21 mouse cellular contexts compared by ENCODE assay signal in genomic region chr11:95245456-95245855, GRCm38 (mm10). TPM values are rescaled to one million over a fixed set of nuclear protein-coding genes. Genes with fewer than 3 reads are reported as not detected.
DNase-seq lines count a peak whose midpoint lies in the region; ATAC-seq lines count a peak whose summit lies in the region.
"Had no signal": no experiment of that assay in that cellular context is flagged by ENCODE, and none has a peak within 500 bp of the region (broad histone marks: within the 10 kb centered on the region; RNA-seq: fewer than 3 reads in every experiment).

No protein-coding gene starts in this region.

- DNase-seq in R1 (ENCODE audit: low read depth, low spot score) (peak; percentile 83), ZHBTc4 (ENCODE audit: low read depth, low spot score) (peak; percentile 60)
- no peak for DNase-seq in thymus, adult 18-20 months
- DNase-seq: adrenal gland, adult 2 months; adrenal gland, adult 8-10 months; adrenal gland, postnatal 10 days; adrenal gland, postnatal 14 days; adrenal gland, postnatal 25 days; adrenal gland, postnatal 36 days; B cell, adult 2 months; cerebellum, adult 11 months; cerebellum, adult 11-12 months; cerebellum, adult 18-20 months; cerebellum, adult 2 months; cerebellum, adult 8-10 months had no signal

- ATAC-seq in erythroblast, adult 5-6 weeks (replicated peaks; ENCODE audit: low FRiP score, poor library complexity, severe bottlenecking), result no peak
- ATAC-seq: activated CD4-positive, CD25-positive, alpha-beta regulatory T cell, adult 4 months; CD4-positive, CD25-positive, alpha-beta regulatory T cell, adult 4 months; Patski had no signal

RNA-seq across cellular contexts. Expression of gene Tac4, which starts 15.9 kb away (rescaled TPM):
- total RNA-seq in erythroblast, adult 5-6 weeks (2015; ENCODE audit: low replicate concordance), result not detected in 2 replicates
- 0.84 TPM in 1 of 2 replicates, not detected in the other for total RNA-seq in erythroblast, adult 5-6 weeks (2017; ENCODE audit: low replicate concordance)
- total RNA-seq: adrenal gland, adult 18-20 months; adrenal gland, adult 2 months; adrenal gland, adult 8-10 months; adrenal gland, postnatal 10 days; adrenal gland, postnatal 14 days; adrenal gland, postnatal 25 days; adrenal gland, postnatal 36 days; CH12.LX had no signal

Comparison
In these comparisons a context has a peak if more than half of its experiments do, and no peak if none do; other contexts are left out.
1. DNase-seq: peak in R1 (single experiment) and ZHBTc4 (single experiment); none in thymus, adult 18-20 months (0 of 2).